Mouse (Mus musculus) heart, adult 2 months (tissue): ENCODE measurements at regions not wholly inside any gene's neighbourhood (a gene's known extent, or its start where the extent isn't known, plus 50 kb on each side); places are given as distances from the start of the nearest gene placed in this dataset.

Experiments
- CTCF ChIP-seq: fragments of 200-600 bp; IDR thresholded peaks from 2 replicates; pipeline ENCODE4 v1.8.1; 2022; ENCODE audit warnings: antibody characterized with exemption, mild to moderate bottlenecking, moderate library complexity
- EP300 ChIP-seq: fragments of 200-500 bp; IDR thresholded peaks from 2 replicates; pipeline ENCODE4 v1.6.1; 2011; ENCODE audit warnings: low read depth, low read length, control low read depth; ENCODE audit not compliant: insufficient read depth
- POLR2A ChIP-seq: fragments of 200-500 bp; IDR thresholded peaks from 2 replicates; pipeline ENCODE4 v1.6.1; 2011; ENCODE audit warnings: mild to moderate bottlenecking, low read depth, low read length, control low read depth; ENCODE audit not compliant: insufficient read depth

GRCm38 (mm10) chr1:186287831-186288230, 170.7 kb upstream of the Lyplal1 start:
- no peak for TF ChIP-seq CTCF
- TF ChIP-seq POLR2A: no peak
- TF ChIP-seq EP300: no peak
